Mouse (Mus musculus) ES-E14 (cell line): Measurements from ENCODE around the gene Ppm1h.

Experiments used
- CHD2 ChIP-seq: IDR thresholded peaks from 2 replicates; pipeline ENCODE4 v1.6.1; 2014; ENCODE audit warnings: mild to moderate bottlenecking, low read depth, low read length, inconsistent platforms
- HCFC1 ChIP-seq: IDR thresholded peaks from 2 replicates; pipeline ENCODE4 v1.6.1; 2012; ENCODE audit warnings: low read length, inconsistent platforms, borderline replicate concordance; ENCODE audit not compliant: insufficient read depth
- ZC3H11A ChIP-seq: IDR thresholded peaks from 2 replicates; pipeline ENCODE4 v1.6.1; 2012; ENCODE audit warnings: low read depth, mild to moderate bottlenecking, inconsistent platforms, low read length, borderline replicate concordance
- ZNF384 ChIP-seq: IDR thresholded peaks from 2 replicates; pipeline ENCODE4 v1.6.1; 2012; ENCODE audit warnings: low read depth, low read length, inconsistent platforms

- TF ChIP-seq ZC3H11A (no peak), HCFC1 (no peak), ZNF384 (no peak), CHD2 (no peak)
Observed at GRCm38 (mm10) chr10:122732146-122732545, 53.6 kb downstream of the Ppm1h start.
